Mouse (Mus musculus) bone marrow, adult 2 months (tissue): ENCODE measurements around the gene Itgae. TPM values are rescaled to one million over a fixed set of nuclear protein-coding genes. Genes with fewer than 3 reads are reported as not detected.

ENCODE experiments used
- H3K27ac ChIP-seq: fragments of 200-500 bp; 2 replicates; pipeline ENCODE4 v1.5.1; 2012; ENCODE audit warnings: low read depth, mild to moderate bottlenecking, control low read depth, inconsistent platforms, low read length; ENCODE audit not compliant: control insufficient read depth, poor library complexity, insufficient read depth
- H3K4me1 ChIP-seq: fragments of 200-500 bp; 2 replicates; pipeline ENCODE4 v1.6.1; 2011; ENCODE audit warnings: low read length; ENCODE audit not compliant: control insufficient read depth, insufficient read depth
- H3K4me3 ChIP-seq: fragments of 200-500 bp; replicated peaks from 2 replicates; pipeline ENCODE3; 2011; ENCODE audit warnings: mild to moderate bottlenecking, low read depth, low read length, control low read depth; ENCODE audit not compliant: control insufficient read depth
- CTCF ChIP-seq: fragments of 200-500 bp; IDR thresholded peaks from 2 replicates; pipeline ENCODE4 v1.5.1; 2011; ENCODE audit warnings: low read length, control low read depth; ENCODE audit not compliant: control insufficient read depth, insufficient read depth
- POLR2A ChIP-seq: fragments of 200-500 bp; IDR thresholded peaks from 2 replicates; pipeline ENCODE4 v1.6.1; 2011; ENCODE audit warnings: low read depth, mild to moderate bottlenecking, control low read depth, low read length, borderline replicate concordance; ENCODE audit not compliant: control insufficient read depth
- WGBS: fragments of 180-500 bp; shearing (Covaris S2); methylation state at CpG from one replicate; pipeline ENCODE4 v1.1.7; 2018; 5-methylcytosine and 5-hydroxymethylcytosine counted together
- polyA plus RNA-seq: library from polyadenylated mRNA; stranded (reverse); fragments of >200 nt; gene quantifications from 2 replicates; pipeline ENCODE4 v1.2.4, GENCODE M21; 2011; ENCODE audit warnings: low replicate concordance; ENCODE audit not compliant: missing spikeins, insufficient read depth, insufficient read length

Itgae gene
- polyA plus RNA-seq, result 1.2 TPM in 1 of 2 replicates, not detected in the other

GRCm38 (mm10) chr11:73090283-73090682 is at the start of gene Itgae:
Gene Itgae (plus strand): TSS chr11:73090583.
- 66% methylated on average over 4 of the region's 4 CpGs for WGBS
- Histone ChIP-seq H3K4me3 (no peak within 1 kb of the TSS), H3K4me1 (no peaks in the 10 kb centered on the region; the same call in 1 of the 2 replicates), H3K27ac (no peak within 1 kb of the TSS)
- TF ChIP-seq CTCF (no peak), POLR2A (no peak)

- H3K4me1 ChIP-seq, result no peaks in the 10 kb centered on the region; the same call in none of the 2 replicates
- H3K27ac ChIP-seq, result no peak overlapping the region
- H3K4me3 ChIP-seq, result no peak overlapping the region
- TF ChIP-seq CTCF, result no peak
- no peak for TF ChIP-seq POLR2A
- whole genome bisulfite sequencing, result 77% methylated on average over 6 of the region's 6 CpGs
Measured at GRCm38 (mm10) chr11:73044229-73044755, 46.1 kb upstream of the Itgae start.

GRCm38 (mm10) chr11:73044789-73045188 is 45.6 kb upstream of the Itgae start:
- no peaks in the 10 kb centered on the region; the same call in none of the 2 replicates for H3K4me1 ChIP-seq
- no peak for TF ChIP-seq CTCF
- TF ChIP-seq POLR2A, result no peak
- no peak overlapping the region for H3K4me3 ChIP-seq
- no peak overlapping the region for H3K27ac ChIP-seq
- WGBS, result 57% methylated on average over 4 of the region's 4 CpGs

- Histone ChIP-seq H3K27ac (peak within 1 kb of the TSS; percentile 82), H3K4me1 (no peaks in the 10 kb centered on the region; the same call in none of the 2 replicates), H3K4me3 (peak within 1 kb of the TSS; percentile 97)
- TF ChIP-seq POLR2A (peak; percentile 73; the same call in 1 of the 2 replicates), CTCF (peak; percentile 67; the same call in 1 of the 2 replicates)
- WGBS, result under 1% methylated on average over 39 of the region's 39 CpGs
Measured at GRCm38 (mm10) chr11:73047542-73047996, 42.8 kb upstream of the Itgae start, which contains the start of gene Ncbp3. Gene Ncbp3 (plus strand): TSS chr11:73047783.

GRCm38 (mm10) chr11:73048030-73048876 is 42.1 kb upstream of the Itgae start:
- WGBS, result 2% methylated on average over 55 of the region's 55 CpGs
- Histone ChIP-seq H3K4me3 (peak overlapping the region; percentile 97), H3K27ac (peak overlapping the region; percentile 82), H3K4me1 (no peaks in the 10 kb centered on the region; the same call in none of the 2 replicates)
- TF ChIP-seq POLR2A, result no peak
- TF ChIP-seq CTCF, result no peak

- Histone ChIP-seq H3K27ac (no peak overlapping the region), H3K4me1 (no peaks in the 10 kb centered on the region; the same call in none of the 2 replicates), H3K4me3 (no peak overlapping the region)
- 14% methylated on average over 4 of the region's 4 CpGs for WGBS
- TF ChIP-seq POLR2A (no peak), CTCF (peak; percentile 77)
Measured at GRCm38 (mm10) chr11:73049335-73049734, 41.0 kb upstream of the Itgae start.

- 75% methylated on average over 1 of the region's 1 CpGs for WGBS
- Histone ChIP-seq H3K4me3 (no peak overlapping the region), H3K4me1 (no peaks in the 10 kb centered on the region; the same call in none of the 2 replicates), H3K27ac (no peak overlapping the region)
- no peak for TF ChIP-seq CTCF
- TF ChIP-seq POLR2A, result no peak
Measured at GRCm38 (mm10) chr11:73052795-73053194, 37.6 kb upstream of the Itgae start.

GRCm38 (mm10) chr11:73057701-73058100 is 32.7 kb upstream of the Itgae start:
- 64% methylated on average over 5 of the region's 5 CpGs for WGBS
- Histone ChIP-seq H3K4me1 (no peaks in the 10 kb centered on the region), H3K27ac (no peak overlapping the region), H3K4me3 (no peak overlapping the region)
- TF ChIP-seq POLR2A (no peak), CTCF (no peak)
